Mouse (Mus musculus): ENCODE results near the gene Pygb.

DNA sequence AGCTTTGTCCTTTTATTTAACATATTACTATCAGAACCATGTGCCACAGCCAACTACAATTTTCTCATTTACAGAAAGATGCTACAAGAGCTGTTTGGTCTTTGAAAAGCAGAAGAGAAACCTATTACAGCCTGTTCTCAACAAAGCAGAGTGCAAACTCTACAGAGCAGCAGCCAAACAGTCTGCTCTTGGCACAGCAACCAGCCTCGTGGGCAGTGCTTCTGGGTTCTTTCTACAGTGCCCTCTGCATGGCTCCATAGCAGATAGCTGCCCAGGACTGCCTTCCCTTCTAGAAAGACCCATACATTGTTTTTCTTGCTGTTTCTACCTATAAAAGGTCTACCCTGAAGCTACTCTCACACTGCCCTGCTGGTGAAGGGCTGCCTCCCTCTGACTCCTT is 58.3 kb downstream of the Pygb start:
- no peak for TF ChIP-seq EP300 (optimal IDR thresholded peaks at IDR 0.05)
- TF ChIP-seq CTCF (IDR thresholded peaks at IDR 0.05; ENCODE audit: low read depth) = no peak

Data from stomach, postnatal 0 days (tissue).